Mouse (Mus musculus): ENCODE results near the gene Fry. TPM values are rescaled to one million over a fixed set of nuclear protein-coding genes. Genes with fewer than 3 reads are reported as not detected.

Fry gene
- polyA plus RNA-seq, 1 experiment from 2014 or later: 5.5 TPM

DNA sequence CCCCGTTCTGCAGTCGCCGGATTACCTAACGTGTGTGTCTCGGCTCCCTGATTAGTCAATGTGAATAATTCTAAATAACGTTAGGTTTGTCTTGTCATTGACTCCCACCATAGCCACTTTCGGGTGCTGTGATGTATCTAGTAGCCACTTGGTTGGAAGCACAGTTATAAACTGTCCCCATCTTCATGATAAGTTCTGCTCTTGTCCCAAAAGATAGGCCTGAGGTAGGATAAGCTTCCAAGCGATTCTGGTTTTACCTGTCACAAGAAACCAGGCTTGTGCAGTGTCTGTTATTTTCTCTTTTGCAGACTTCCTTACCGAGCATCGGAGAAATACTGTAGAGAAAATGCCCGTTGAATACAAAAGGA lies 404.4 kb downstream of the Fry start:
- WGBS: 5% methylated on average over 11 of the region's 11 CpGs
- no peak; the same call in 1 of the 2 replicates for ATAC-seq (ENCODE audit: insufficient read depth)
- H3K4me3 ChIP-seq (ENCODE audit: low read depth, low read length): peak overlapping the region; percentile 82

DNA sequence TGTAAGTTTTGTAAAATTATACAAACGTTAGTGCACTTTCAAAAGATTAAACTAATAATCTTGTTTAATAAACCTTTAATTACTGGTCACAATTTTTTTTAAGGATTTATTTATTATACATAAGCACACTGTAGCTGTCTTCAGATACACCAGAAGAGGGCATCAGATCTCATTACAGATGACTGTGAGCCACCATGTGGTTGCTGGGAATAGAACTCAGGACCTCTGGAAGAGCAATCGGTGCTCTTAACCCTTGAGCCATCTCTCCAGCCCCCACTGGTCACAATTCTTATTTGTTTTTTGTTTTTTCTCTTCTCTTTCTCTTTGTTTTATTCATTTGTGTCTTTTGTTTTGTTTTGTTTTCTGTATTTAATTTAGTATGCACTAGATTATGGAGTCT lies 406.8 kb downstream of the Fry start:
- 81% methylated on average over 2 of the region's 2 CpGs for WGBS
- H3K4me3 ChIP-seq (ENCODE audit: low read depth, low read length): no peak overlapping the region
- TF ChIP-seq CTCF (IDR thresholded peaks at IDR 0.05; ENCODE audit: low read depth): no peak

More for the DNA sequence above, 404.4 kb downstream of the Fry start:
- no peaks in the 10 kb centered on the region for H3K9me3 ChIP-seq (ENCODE audit: low read depth, low read length)
- peak overlapping the region; percentile 77 for H3K4me2 ChIP-seq
- peaks cover 10% of the 10 kb centered on the region for H3K4me1 ChIP-seq (ENCODE audit: insufficient read depth)
- H3K27me3 ChIP-seq (ENCODE audit: insufficient read depth, low read length): no peaks in the 10 kb centered on the region
- peak overlapping the region; percentile 95 for H3K9ac ChIP-seq
- no peak for TF ChIP-seq CTCF (IDR thresholded peaks at IDR 0.05; ENCODE audit: low read depth)
- H3K36me3 ChIP-seq (ENCODE audit: insufficient read depth): no peaks in the 10 kb centered on the region
- peak overlapping the region; percentile 85 for H3K27ac ChIP-seq (ENCODE audit: low read depth)
- DNase-seq: no peak

DNA sequence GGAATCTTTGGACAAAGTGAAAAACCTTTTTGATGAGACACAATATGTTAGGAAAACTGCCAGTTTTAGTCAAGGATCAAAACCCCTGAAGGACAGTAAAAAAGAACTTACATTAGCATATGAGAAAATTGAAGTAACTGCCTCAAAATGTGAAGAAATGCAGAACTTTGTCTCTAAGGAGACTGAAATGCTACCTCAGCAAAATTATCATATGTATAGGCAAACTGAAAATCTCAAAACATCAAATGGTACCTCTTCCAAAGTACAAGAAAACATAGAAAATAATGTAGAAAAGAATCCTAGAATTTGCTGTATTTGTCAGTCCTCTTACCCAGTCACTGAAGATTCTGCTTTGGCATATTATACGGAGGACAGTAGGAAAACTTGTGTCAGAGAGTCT lies 422.9 kb downstream of the Fry start:
- no peak overlapping the region for H3K27ac ChIP-seq (ENCODE audit: low read depth)
- ATAC-seq (ENCODE audit: insufficient read depth): no peak
- no peaks in the 10 kb centered on the region for H3K27me3 ChIP-seq (ENCODE audit: insufficient read depth, low read length)
- no peak overlapping the region for H3K4me3 ChIP-seq (ENCODE audit: low read depth, low read length)
- WGBS: 92% methylated on average over 1 of the region's 1 CpGs
- H3K4me1 ChIP-seq (ENCODE audit: insufficient read depth): no peaks in the 10 kb centered on the region
- DNase-seq: no peak
- no peak overlapping the region for H3K9ac ChIP-seq
- H3K9me3 ChIP-seq (ENCODE audit: low read depth, low read length): no peaks in the 10 kb centered on the region
- no peak for TF ChIP-seq CTCF (IDR thresholded peaks at IDR 0.05; ENCODE audit: low read depth)
- H3K4me2 ChIP-seq: no peak overlapping the region
- H3K36me3 ChIP-seq (ENCODE audit: insufficient read depth): peaks cover 29% of the 10 kb centered on the region

More for the DNA sequence above, 406.8 kb downstream of the Fry start:
- Histone ChIP-seq H3K27ac (ENCODE audit: low read depth) (no peak overlapping the region), H3K27me3 (ENCODE audit: insufficient read depth, low read length) (no peaks in the 10 kb centered on the region), H3K9me3 (ENCODE audit: low read depth, low read length) (no peaks in the 10 kb centered on the region), H3K9ac (no peak overlapping the region), H3K4me1 (ENCODE audit: insufficient read depth) (peaks cover 10% of the 10 kb centered on the region), H3K36me3 (ENCODE audit: insufficient read depth) (peaks cover 1% of the 10 kb centered on the region; the same call in 1 of the 2 replicates), H3K4me2 (no peak overlapping the region)
- DNase-seq: no peak
- no peak for ATAC-seq (ENCODE audit: insufficient read depth)

DNA sequence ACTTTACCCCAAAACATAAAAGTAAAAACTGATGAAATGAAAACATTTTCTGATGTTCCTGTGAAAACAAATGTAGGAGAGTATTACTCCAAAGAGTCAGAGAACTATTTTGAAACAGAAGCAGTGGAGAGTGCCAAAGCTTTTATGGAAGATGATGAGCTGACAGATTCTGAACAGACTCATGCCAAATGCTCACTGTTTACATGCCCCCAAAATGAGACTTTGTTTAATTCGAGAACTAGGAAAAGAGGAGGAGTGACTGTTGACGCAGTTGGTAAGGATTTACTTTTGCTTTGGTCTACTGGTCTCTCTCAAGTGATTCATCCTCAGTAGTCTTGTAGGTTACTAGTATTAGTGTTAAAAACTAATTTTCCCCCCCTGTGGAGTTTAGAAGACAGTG lies 424.7 kb downstream of the Fry start:
- H3K4me2 ChIP-seq: no peak overlapping the region
- H3K9me3 ChIP-seq (ENCODE audit: low read depth, low read length): no peaks in the 10 kb centered on the region
- WGBS: 51% methylated on average over 2 of the region's 2 CpGs
- no peak for ATAC-seq (ENCODE audit: insufficient read depth)
- H3K9ac ChIP-seq: no peak overlapping the region
- no peaks in the 10 kb centered on the region for H3K27me3 ChIP-seq (ENCODE audit: insufficient read depth, low read length)
- H3K27ac ChIP-seq (ENCODE audit: low read depth): no peak overlapping the region
- H3K4me1 ChIP-seq (ENCODE audit: insufficient read depth): no peaks in the 10 kb centered on the region
- H3K36me3 ChIP-seq (ENCODE audit: insufficient read depth): peaks cover 22% of the 10 kb centered on the region
- H3K4me3 ChIP-seq (ENCODE audit: low read depth, low read length): no peak overlapping the region
- no peak for TF ChIP-seq CTCF (IDR thresholded peaks at IDR 0.05; ENCODE audit: low read depth)
- DNase-seq: peak; percentile 52

Other genes with a start within 250 kb of the Fry start
- gene Rxfp2, start 100.0 kb upstream of the Fry start, polyA plus RNA-seq (2014; fragmentation: Nextera tagmentation; extraction: Ambion mirVana): 0.66 and 0.68 TPM in 2 replicates

Data from lung, embryonic 14.5 days (tissue).